Mouse (Mus musculus): ENCODE measurements at regions not wholly inside any gene's neighbourhood (a gene's known extent, or its start where the extent isn't known, plus 50 kb on each side); places are given as distances from the start of the nearest gene placed in this dataset.

DNA sequence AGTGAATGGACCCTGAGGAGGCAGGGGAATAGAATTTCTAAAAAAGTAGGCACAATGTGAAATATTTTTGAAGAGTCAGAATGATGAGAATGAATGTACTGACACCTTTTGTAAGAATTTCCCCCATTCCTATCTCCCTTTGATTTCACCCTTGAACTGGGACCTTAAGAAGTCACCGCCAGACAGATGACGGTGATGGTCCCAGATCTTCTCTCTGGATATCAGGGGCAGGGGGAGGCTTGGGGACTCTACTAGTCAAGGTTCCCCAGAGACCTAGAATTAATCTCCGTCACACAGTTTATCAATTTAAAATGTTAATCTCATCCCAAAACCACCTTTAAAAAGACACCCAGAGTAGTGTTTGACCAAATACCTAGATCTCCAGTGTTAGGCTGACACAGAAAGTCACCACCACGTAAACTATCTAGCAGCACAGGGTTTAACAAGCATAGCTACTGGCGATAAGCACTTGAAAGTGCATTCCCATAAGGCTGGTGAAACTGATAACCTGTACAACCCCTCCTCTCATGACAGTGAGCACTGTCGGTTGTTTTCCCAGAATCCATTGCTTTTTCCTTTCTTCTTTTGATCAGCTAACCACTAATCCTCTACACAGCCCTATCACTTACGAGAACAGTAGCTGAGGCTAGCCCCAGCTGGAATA is 163.5 kb upstream of the Cdkn3 start:
- Histone ChIP-seq H3K9me3 (ENCODE audit: low read length) (no peaks in the 10 kb centered on the region), H3K9ac (replicated peaks; ENCODE audit: low read length, poor library complexity, severe bottlenecking) (no peak overlapping the region), H3K4me1 (ENCODE audit: insufficient read depth, low read length) (no peaks in the 10 kb centered on the region), H3K27ac (ENCODE audit: low read depth, low read length) (no peak overlapping the region), H3K4me2 (ENCODE audit: low read depth, low read length, poor library complexity, severe bottlenecking) (no peak overlapping the region), H3K27me3 (ENCODE audit: insufficient read depth, low read length) (no peaks in the 10 kb centered on the region), H3K36me3 (ENCODE audit: insufficient read depth, low read length) (no peaks in the 10 kb centered on the region), H3K4me3 (ENCODE audit: low read depth, low read length) (no peak overlapping the region)
- DNase-seq (ENCODE audit: low spot score) (no peak), ATAC-seq (ENCODE audit: low FRiP score) (no peak)
- TF ChIP-seq CTCF (IDR thresholded peaks at IDR 0.05): no peak
- 84% methylated on average over 7 of the region's 7 CpGs for WGBS

DNA sequence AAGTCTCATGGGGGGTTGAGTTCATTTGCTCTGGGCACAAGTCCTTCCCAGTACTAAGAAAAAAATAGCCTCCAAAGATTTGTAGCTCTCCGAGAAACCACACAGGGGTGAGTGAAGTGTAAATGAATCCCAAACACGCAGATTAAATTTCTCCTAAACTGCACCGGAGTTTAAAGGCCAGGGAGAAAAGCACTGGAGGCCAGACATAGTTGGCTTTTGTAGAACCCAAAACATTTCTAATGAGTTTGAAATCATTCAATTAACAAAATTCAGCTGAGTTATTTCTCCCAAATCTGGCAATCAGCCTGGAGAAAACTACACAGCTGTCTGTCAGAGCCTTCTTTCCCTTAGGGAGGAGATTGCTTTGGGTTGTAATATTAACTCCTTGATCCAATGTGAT is 166.2 kb upstream of the Cdkn3 start:
- WGBS: 44% methylated on average over 3 of the region's 3 CpGs
- Histone ChIP-seq H3K27me3 (ENCODE audit: insufficient read depth, low read length) (no peaks in the 10 kb centered on the region), H3K4me2 (ENCODE audit: low read depth, low read length, poor library complexity, severe bottlenecking) (no peak overlapping the region), H3K4me3 (ENCODE audit: low read depth, low read length) (no peak overlapping the region), H3K27ac (ENCODE audit: low read depth, low read length) (no peak overlapping the region), H3K9ac (replicated peaks; ENCODE audit: low read length, poor library complexity, severe bottlenecking) (no peak overlapping the region), H3K4me1 (ENCODE audit: insufficient read depth, low read length) (no peaks in the 10 kb centered on the region), H3K36me3 (ENCODE audit: insufficient read depth, low read length) (no peaks in the 10 kb centered on the region), H3K9me3 (ENCODE audit: low read length) (no peaks in the 10 kb centered on the region)
- DNase-seq (ENCODE audit: low spot score) (no peak), ATAC-seq (ENCODE audit: low FRiP score) (no peak)
- TF ChIP-seq CTCF (IDR thresholded peaks at IDR 0.05): no peak

DNA sequence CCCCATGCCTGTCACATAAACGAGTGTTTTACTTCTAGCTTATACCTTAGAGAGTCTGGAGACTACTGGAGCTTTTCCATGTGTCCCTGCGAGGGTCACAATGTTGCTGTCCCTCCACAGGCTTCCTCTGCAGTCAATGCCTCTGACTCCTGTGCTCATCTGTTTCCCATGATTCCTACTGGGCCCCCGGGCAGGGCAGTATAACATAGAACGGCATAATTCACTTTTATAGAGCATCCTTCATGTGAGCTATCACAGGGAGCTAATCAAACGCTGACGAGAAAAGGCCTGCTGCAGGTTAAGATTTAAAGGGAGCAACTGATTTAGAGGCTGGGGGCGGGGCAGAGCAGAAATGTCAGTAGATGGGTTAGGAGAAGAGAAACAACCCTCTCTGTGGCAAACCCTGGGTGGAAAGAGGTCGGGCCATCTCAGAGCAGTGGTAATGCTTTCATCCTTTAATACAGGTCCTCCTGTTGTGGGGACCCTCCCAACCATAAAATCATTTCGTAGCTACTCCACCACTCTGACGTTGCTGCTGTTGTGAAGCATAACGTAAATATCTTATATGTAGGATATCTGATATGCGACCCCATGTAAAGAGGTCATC is 168.5 kb upstream of the Cdkn3 start:
- no peak for TF ChIP-seq CTCF (IDR thresholded peaks at IDR 0.05)
- Histone ChIP-seq H3K9ac (replicated peaks; ENCODE audit: low read length, poor library complexity, severe bottlenecking) (no peak overlapping the region), H3K9me3 (ENCODE audit: low read length) (no peaks in the 10 kb centered on the region), H3K4me1 (ENCODE audit: insufficient read depth, low read length) (no peaks in the 10 kb centered on the region), H3K36me3 (ENCODE audit: insufficient read depth, low read length) (no peaks in the 10 kb centered on the region), H3K27me3 (ENCODE audit: insufficient read depth, low read length) (no peaks in the 10 kb centered on the region), H3K4me2 (ENCODE audit: low read depth, low read length, poor library complexity, severe bottlenecking) (no peak overlapping the region), H3K4me3 (ENCODE audit: low read depth, low read length) (no peak overlapping the region), H3K27ac (ENCODE audit: low read depth, low read length) (no peak overlapping the region)
- 79% methylated on average over 12 of the region's 12 CpGs for WGBS
- DNase-seq (ENCODE audit: low spot score) (no peak), ATAC-seq (ENCODE audit: low FRiP score) (no peak)

DNA sequence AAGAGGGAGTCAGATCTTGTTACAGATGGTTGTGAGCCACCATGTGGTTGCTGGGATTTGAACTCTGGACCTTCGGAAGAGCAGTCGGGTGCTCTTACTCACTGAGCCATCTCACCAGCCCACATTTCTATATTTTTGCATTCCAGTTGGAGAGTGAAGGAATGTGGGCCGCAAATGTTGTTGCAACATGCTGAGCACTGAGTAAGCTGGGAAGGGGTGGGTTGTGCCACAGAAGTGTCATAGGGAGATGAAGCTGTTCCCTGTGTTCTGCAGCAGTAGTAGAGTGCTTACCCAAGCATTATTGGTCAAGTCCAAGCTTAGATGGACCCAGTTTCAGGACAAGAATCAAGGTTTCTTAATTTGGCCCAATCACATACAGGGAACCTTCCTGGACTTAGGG is 169.1 kb upstream of the Cdkn3 start:
- H3K4me3 ChIP-seq (ENCODE audit: low read depth, low read length): no peak overlapping the region
- 99% methylated on average over 3 of the region's 3 CpGs for WGBS
- H3K4me2 ChIP-seq (ENCODE audit: low read depth, low read length, poor library complexity, severe bottlenecking): no peak overlapping the region
- no peaks in the 10 kb centered on the region for H3K36me3 ChIP-seq (ENCODE audit: insufficient read depth, low read length)
- no peak for DNase-seq (ENCODE audit: low spot score)
- H3K9me3 ChIP-seq (ENCODE audit: low read length): no peaks in the 10 kb centered on the region
- ATAC-seq (ENCODE audit: low FRiP score): no peak
- no peak overlapping the region for H3K27ac ChIP-seq (ENCODE audit: low read depth, low read length)
- H3K4me1 ChIP-seq (ENCODE audit: insufficient read depth, low read length): no peaks in the 10 kb centered on the region
- no peak for TF ChIP-seq CTCF (IDR thresholded peaks at IDR 0.05)
- no peak overlapping the region for H3K9ac ChIP-seq (replicated peaks; ENCODE audit: low read length, poor library complexity, severe bottlenecking)
- no peaks in the 10 kb centered on the region for H3K27me3 ChIP-seq (ENCODE audit: insufficient read depth, low read length)

DNA sequence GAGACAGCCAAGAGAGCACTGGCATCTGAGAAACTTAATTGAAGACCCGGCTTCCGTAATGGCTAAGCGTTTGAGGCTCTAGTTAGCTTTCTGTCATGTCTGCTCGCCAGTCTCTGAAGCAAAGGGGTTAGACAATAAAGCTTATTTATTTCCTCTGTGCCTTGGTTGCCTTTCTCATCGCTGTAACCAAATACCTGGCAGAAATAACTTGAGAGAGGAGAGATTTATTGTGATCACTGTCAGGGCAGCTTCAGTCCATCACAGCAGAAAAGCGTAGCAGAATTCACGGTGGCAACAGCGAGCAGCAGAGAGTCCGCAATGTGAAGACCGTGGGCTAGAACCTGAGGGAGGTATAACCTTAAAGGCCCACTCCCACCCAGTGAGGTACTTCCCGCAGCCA is 174.2 kb upstream of the Cdkn3 start:
- Histone ChIP-seq H3K4me2 (ENCODE audit: low read depth, low read length, poor library complexity, severe bottlenecking) (no peak overlapping the region), H3K36me3 (ENCODE audit: insufficient read depth, low read length) (no peaks in the 10 kb centered on the region), H3K9ac (replicated peaks; ENCODE audit: low read length, poor library complexity, severe bottlenecking) (no peak overlapping the region), H3K4me3 (ENCODE audit: low read depth, low read length) (no peak overlapping the region), H3K27ac (ENCODE audit: low read depth, low read length) (no peak overlapping the region), H3K4me1 (ENCODE audit: insufficient read depth, low read length) (no peaks in the 10 kb centered on the region), H3K9me3 (ENCODE audit: low read length) (no peaks in the 10 kb centered on the region), H3K27me3 (ENCODE audit: insufficient read depth, low read length) (no peaks in the 10 kb centered on the region)
- DNase-seq (ENCODE audit: low spot score) (no peak), ATAC-seq (ENCODE audit: low FRiP score) (no peak)
- no peak for TF ChIP-seq CTCF (IDR thresholded peaks at IDR 0.05)
- WGBS: 82% methylated on average over 11 of the region's 11 CpGs

DNA sequence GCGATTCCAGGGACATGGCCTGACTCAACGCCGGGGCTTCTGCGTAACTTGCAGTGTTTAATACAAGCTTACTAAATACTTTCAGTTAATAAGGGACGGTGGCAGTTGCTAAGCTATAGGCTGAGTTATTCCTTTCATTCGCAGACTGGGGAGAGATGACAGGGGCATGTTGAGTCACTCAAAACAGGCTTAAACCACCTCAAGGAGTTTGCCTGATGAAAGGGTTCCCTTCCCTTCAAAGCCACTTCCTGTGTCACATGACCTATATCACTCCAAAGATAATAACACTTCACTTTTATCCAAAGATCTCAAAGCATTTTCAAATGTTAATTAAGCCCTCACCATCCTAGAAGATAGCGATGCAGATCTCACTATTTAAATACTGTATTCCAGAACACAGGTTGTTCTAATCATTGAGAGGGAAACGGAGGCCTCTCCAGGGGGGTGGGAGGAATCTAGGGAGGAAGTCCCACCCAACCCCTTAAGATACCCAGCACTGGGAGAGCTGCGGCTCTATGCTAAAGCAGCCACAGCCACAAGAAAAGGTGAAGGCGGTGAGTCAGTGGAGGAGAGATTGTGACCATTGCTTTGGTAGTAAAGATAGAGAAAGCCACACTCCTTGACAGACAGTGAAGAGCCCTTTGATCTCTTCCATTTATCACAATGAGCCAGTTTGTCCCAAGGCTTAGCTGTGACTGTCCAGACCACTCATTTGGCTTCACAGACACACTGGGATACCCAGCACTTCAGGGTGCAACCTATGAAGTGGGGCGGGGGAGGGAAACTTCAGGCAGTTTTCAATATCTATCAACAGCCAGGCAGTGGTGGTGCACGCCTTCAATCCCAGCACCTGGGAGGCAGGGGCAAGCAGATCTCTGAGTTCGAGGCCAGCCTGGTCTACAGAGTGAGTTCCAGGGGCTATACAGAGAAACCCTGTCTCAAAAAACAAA is 182.0 kb upstream of the Cdkn3 start:
- H3K9me3 ChIP-seq (ENCODE audit: low read length): no peaks in the 10 kb centered on the region
- H3K4me2 ChIP-seq (ENCODE audit: low read depth, low read length, poor library complexity, severe bottlenecking): no peak overlapping the region
- ATAC-seq (ENCODE audit: low FRiP score) (0 out of 2 replicates have a peak, but pooled peaks have one; percentile 31), DNase-seq (ENCODE audit: low spot score) (no peak)
- no peak overlapping the region for H3K9ac ChIP-seq (replicated peaks; ENCODE audit: low read length, poor library complexity, severe bottlenecking)
- H3K36me3 ChIP-seq (ENCODE audit: insufficient read depth, low read length): no peaks in the 10 kb centered on the region
- no peak overlapping the region for H3K27ac ChIP-seq (ENCODE audit: low read depth, low read length)
- WGBS: 53% methylated on average over 13 of the region's 13 CpGs
- H3K27me3 ChIP-seq (ENCODE audit: insufficient read depth, low read length): no peaks in the 10 kb centered on the region
- H3K4me3 ChIP-seq (ENCODE audit: low read depth, low read length): no peak overlapping the region
- H3K4me1 ChIP-seq (ENCODE audit: insufficient read depth, low read length): no peaks in the 10 kb centered on the region
- no peak for TF ChIP-seq CTCF (IDR thresholded peaks at IDR 0.05)
